Mouse (Mus musculus) small intestine, adult 2 months (tissue): ENCODE data around the gene Gda. TPM values are rescaled to one million over a fixed set of nuclear protein-coding genes. Genes with fewer than 3 reads are reported as not detected.

Experiments
- H3K27ac ChIP-seq: fragments of 200-500 bp; 2 replicates; pipeline ENCODE4 v1.5.1; 2012; ENCODE audit warnings: low read depth, low read length, control low read depth, inconsistent platforms; ENCODE audit not compliant: insufficient read depth
- H3K27me3 ChIP-seq: fragments of 200-500 bp; 2 replicates; pipeline ENCODE4 v1.6.1; 2012; ENCODE audit warnings: mild to moderate bottlenecking, moderate library complexity, low read length, inconsistent platforms; ENCODE audit not compliant: control insufficient read depth, insufficient read depth
- H3K36me3 ChIP-seq: fragments of 200-500 bp; 2 replicates; pipeline ENCODE4 v1.6.1; 2012; ENCODE audit warnings: mild to moderate bottlenecking, low read length, control low read depth, inconsistent platforms; ENCODE audit not compliant: control insufficient read depth, insufficient read depth
- H3K4me1 ChIP-seq: fragments of 200-500 bp; 2 replicates; pipeline ENCODE4 v1.6.1; 2012; ENCODE audit warnings: low read length, inconsistent platforms, mixed read lengths; ENCODE audit not compliant: control insufficient read depth, insufficient read depth, insufficient read length
- H3K4me3 ChIP-seq: fragments of 200-500 bp; 2 replicates; pipeline ENCODE4 v1.5.1; 2012; ENCODE audit warnings: low read depth, mild to moderate bottlenecking, control low read depth, inconsistent platforms, low read length, moderate library complexity
- CTCF ChIP-seq: fragments of 200-500 bp; IDR thresholded peaks from 2 replicates; pipeline ENCODE4 v1.5.1; 2012; ENCODE audit warnings: low read depth, mild to moderate bottlenecking, control low read depth, inconsistent platforms, low read length, moderate library complexity, mixed read lengths; ENCODE audit not compliant: insufficient replicate concordance, insufficient read length; ENCODE audit errors: extremely low read depth
- POLR2A ChIP-seq: fragments of 200-500 bp; IDR thresholded peaks from 2 replicates; pipeline ENCODE4 v1.6.1; 2012; ENCODE audit warnings: low read depth, mild to moderate bottlenecking, control low read depth, inconsistent platforms, low read length, moderate library complexity
- WGBS: fragments of 180-500 bp; shearing (Covaris S2); methylation state at CpG from one replicate; pipeline ENCODE4 v1.1.7; 2018; 5-methylcytosine and 5-hydroxymethylcytosine counted together
- polyA plus RNA-seq: library from polyadenylated mRNA; depleted of rRNA; stranded (reverse); fragments of >200 nt; gene quantifications from 2 replicates; pipeline ENCODE4 v1.2.3, GENCODE M21; 2012; rRNA removed

Gda gene
- polyA plus RNA-seq: 57.5 and 122 TPM in 2 replicates

DNA sequence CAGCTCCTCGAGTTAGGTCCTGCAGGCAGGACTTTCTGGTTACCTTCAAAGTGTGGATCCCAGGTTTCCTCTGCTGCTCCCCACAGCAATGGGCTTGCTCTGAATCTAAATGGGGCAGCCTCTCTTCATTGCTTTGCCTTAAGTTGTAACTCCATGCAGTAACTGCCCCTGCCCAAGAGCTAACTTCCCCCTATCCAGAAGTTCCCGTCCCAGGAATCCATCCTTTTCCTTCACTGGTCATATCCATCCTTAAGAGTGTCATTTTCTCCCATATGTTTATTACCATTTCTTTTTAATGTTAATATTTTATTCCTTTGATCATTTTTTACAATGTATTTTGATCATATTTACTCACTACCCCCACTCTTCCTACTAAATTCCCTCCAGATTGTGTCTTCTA lies at the start of gene Gda:
TSS of gene Gda (minus strand) at position 101 of the 400 bp plus-strand sequence.
- H3K27ac ChIP-seq: peak within 1 kb of the TSS; percentile 82
- WGBS: 61% methylated on average over 2 of the region's 2 CpGs
- H3K4me3 ChIP-seq: peak within 1 kb of the TSS; percentile 78
- peaks cover 13% of the 10 kb centered on the region; the same call in 1 of the 2 replicates for H3K4me1 ChIP-seq
- TF ChIP-seq POLR2A: no peak
- no peak for TF ChIP-seq CTCF
- H3K27me3 ChIP-seq: no peaks in the 10 kb centered on the region
- H3K36me3 ChIP-seq: peaks cover 10% of the 10 kb centered on the region

- TF ChIP-seq CTCF (no peak), POLR2A (no peak)
- Histone ChIP-seq H3K4me3 (no peak overlapping the region), H3K27ac (no peak overlapping the region), H3K36me3 (no peaks in the 10 kb centered on the region), H3K27me3 (no peaks in the 10 kb centered on the region), H3K4me1 (no peaks in the 10 kb centered on the region)
- 66% methylated on average over 2 of the region's 2 CpGs for WGBS
These were observed 47.0 kb upstream of the Gda start for GRCm38 (mm10) chr19:21520280-21520679.

- no peak overlapping the region for H3K4me3 ChIP-seq
- H3K4me1 ChIP-seq: peaks cover 12% of the 10 kb centered on the region; the same call in 1 of the 2 replicates
- WGBS: 34% methylated on average over 3 of the region's 3 CpGs
- H3K27ac ChIP-seq: no peak overlapping the region
- no peaks in the 10 kb centered on the region for H3K27me3 ChIP-seq
- H3K36me3 ChIP-seq: no peaks in the 10 kb centered on the region
- no peak for TF ChIP-seq POLR2A
- TF ChIP-seq CTCF: peak; percentile 57; the same call in 1 of the 2 replicates
These were observed 36.9 kb upstream of the Gda start for GRCm38 (mm10) chr19:21510116-21510515.

DNA sequence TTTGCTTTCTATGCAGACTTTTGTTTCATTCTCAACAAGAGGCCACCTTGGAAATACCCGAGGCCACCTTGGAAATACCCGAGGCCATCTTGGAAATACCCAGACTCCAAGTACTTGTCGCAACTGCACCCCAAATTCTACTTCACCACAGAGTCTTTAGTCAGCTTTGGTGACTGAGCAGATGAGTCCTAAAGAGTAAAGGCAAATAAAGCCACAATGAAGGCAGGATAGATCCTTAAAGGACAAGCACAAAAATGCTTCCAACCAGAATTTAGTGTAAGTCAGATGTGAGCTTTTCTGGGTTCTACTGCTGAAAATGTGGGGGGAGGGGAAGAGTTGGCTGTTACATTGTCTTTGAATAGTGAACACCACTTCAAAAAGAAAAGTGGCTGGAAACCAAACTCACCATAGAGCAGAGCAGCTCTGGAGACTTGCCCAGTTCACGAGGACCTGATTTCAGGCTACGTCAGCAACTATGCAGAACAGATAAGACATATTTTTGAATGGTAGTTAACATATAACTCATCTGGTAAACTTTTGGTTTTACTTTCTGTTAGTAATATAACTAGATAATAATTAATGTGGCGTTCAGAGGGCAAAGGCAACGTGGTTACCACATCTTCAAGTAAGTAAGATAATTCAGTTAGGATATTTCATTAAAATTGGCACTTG lies 34.5 kb upstream of the Gda start:
- H3K4me1 ChIP-seq: peaks cover 16% of the 10 kb centered on the region; the same call in 1 of the 2 replicates
- WGBS: 49% methylated on average over 7 of the region's 7 CpGs

DNA sequence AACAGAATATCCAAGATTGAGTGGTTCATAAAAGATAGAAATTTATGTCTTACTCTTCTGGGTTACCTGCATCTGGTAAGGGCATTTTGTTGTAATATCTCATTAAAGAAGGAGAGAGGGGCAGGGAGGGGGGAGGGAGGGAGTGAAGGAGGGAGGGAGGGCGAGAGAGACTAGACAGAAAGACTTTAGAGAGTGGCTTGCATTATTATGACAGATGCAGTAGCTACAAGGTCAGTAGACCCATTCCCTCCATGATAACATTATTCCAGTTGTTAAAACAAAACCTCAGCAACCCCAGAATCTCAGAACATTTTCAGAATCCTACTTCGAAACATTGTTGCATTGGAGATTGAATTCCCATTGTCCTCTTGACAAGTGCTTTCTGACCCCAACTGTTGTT lies 33.9 kb upstream of the Gda start:
- H3K27me3 ChIP-seq: no peaks in the 10 kb centered on the region
- peaks cover 18% of the 10 kb centered on the region; the same call in 1 of the 2 replicates for H3K4me1 ChIP-seq
- peak overlapping the region; percentile 97 for H3K27ac ChIP-seq
- TF ChIP-seq CTCF: no peak
- no peak for TF ChIP-seq POLR2A
- no peak overlapping the region for H3K4me3 ChIP-seq
- H3K36me3 ChIP-seq: no peaks in the 10 kb centered on the region
- WGBS: 96% methylated on average over 2 of the region's 2 CpGs

More for the DNA sequence above, 34.5 kb upstream of the Gda start:
- Histone ChIP-seq H3K36me3 (no peaks in the 10 kb centered on the region), H3K4me3 (no peak overlapping the region), H3K27ac (peak overlapping the region; percentile 97), H3K27me3 (no peaks in the 10 kb centered on the region)
- TF ChIP-seq CTCF: no peak
- no peak for TF ChIP-seq POLR2A

DNA sequence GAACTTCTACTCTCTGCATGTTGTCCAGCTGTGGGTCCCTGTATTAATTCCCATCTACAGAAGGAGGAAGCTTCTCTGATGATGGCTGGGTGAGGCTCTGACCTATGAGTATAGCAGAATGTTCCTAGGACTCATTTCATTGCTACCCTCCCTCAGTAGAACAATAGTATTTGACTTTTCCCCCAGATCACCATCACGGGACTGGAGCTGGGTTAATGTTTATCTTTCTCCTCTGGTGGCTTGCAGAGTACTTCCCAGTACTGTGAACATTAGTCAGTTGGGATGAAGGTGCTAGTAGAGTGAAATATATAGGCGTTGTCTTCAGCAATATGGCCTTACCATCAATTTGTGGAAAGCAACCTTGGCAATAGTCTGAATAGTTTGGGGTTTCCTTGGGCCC lies 31.5 kb upstream of the Gda start:
- 12% methylated on average over 2 of the region's 2 CpGs for WGBS
- Histone ChIP-seq H3K4me1 (peaks cover 18% of the 10 kb centered on the region; the same call in 1 of the 2 replicates), H3K27me3 (no peaks in the 10 kb centered on the region), H3K36me3 (no peaks in the 10 kb centered on the region), H3K4me3 (no peak overlapping the region), H3K27ac (peak overlapping the region; percentile 96)
- no peak for TF ChIP-seq POLR2A
- TF ChIP-seq CTCF: no peak

DNA sequence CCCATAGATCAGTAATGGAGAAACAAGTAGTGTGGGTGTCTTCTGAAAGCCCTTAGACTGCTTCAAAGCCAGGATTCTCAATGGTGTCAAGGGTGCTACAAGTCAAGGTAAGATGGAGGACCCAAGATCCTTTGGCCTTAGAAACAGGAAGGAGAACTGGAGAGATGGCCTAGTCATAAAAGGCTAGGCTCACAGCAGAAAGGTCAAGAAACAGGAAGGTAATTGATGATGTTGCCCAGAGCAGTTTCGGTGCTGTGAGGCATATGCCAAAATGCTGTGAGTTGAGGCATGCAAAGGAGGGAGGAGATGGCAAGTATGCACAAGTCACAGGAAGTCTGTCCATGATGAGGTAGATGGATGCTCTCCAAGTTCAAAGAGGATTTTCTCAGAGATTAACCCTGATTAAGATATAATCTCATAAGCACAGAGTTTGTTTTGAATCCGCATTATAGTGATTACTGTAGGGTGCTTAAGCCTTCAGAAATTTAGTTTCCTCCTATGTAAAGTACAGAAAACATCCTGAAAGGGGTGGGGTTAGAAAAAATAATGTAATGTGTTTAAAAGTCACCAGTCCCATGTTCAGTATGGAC lies 26.2 kb upstream of the Gda start:
- Histone ChIP-seq H3K27ac (peak overlapping the region; percentile 4; the same call in 1 of the 2 replicates), H3K27me3 (no peaks in the 10 kb centered on the region), H3K36me3 (no peaks in the 10 kb centered on the region), H3K4me3 (no peak overlapping the region), H3K4me1 (peaks cover 24% of the 10 kb centered on the region; the same call in 1 of the 2 replicates)
- 83% methylated on average over 2 of the region's 2 CpGs for WGBS
- TF ChIP-seq POLR2A: no peak
- TF ChIP-seq CTCF: no peak

DNA sequence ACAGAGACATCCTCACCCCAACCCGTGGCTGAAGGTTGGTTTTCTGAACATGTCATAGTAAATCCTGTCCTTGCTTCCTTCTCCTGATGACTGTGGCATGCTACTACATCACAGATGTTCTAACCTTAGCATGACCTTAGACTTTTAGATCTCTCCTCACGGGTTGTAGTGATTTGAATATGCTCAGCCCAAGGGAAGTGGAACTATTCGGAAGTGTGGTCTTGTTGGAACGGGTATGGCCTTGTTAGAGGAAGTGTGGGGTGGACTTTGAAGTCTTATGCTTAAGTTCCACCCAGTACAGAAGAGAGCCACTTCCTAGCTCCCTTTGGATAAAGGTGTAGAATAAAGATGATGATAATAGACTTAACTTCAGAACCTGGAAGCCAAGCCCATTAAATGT lies 22.6 kb upstream of the Gda start:
- Histone ChIP-seq H3K36me3 (no peaks in the 10 kb centered on the region), H3K4me1 (peaks cover 19% of the 10 kb centered on the region; the same call in 1 of the 2 replicates), H3K4me3 (no peak overlapping the region), H3K27ac (peak overlapping the region; percentile 88), H3K27me3 (no peaks in the 10 kb centered on the region)
- WGBS: 39% methylated on average over 4 of the region's 4 CpGs
- TF ChIP-seq CTCF (no peak), POLR2A (no peak)
